Mouse (Mus musculus): ENCODE measurements at regions not wholly inside any gene's neighbourhood (a gene's known extent, or its start where the extent isn't known, plus 50 kb on each side); places are given as distances from the start of the nearest gene placed in this dataset.

DNA sequence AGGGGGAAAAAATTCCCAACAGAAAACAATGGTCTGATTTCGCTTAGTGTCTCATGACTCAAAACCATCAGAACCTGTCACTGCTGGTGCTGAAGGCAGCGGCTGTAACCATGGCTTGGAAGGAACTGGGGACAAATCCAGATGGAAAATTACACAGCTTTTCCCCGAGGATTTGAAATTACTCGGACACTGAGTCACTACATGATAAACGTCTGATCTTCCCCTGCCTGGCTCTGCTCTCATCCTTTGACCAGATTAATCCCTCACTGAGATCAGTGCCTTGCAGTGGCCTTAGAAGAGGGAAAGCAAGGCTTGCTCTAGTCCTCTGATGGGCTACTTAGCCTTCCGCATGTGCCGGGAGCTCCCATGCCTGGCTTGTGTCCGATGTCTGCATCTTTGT is 231.3 kb downstream of the Ajap1 start:
- H3K36me3 ChIP-seq (ENCODE audit: control insufficient read depth in 1 of 2, insufficient read depth in 2 of 2, low read length in 2 of 2), result no peaks in the 10 kb centered on the region
- no peak overlapping the region for H3K4me3 ChIP-seq (ENCODE audit: control insufficient read depth in 1 of 2, insufficient read depth in 1 of 2, low read depth in 2 of 2, low read length in 2 of 2)
- no peaks in the 10 kb centered on the region for H3K4me1 ChIP-seq (ENCODE audit: control insufficient read depth in 1 of 2, insufficient read depth in 2 of 2, low read length in 2 of 2)
- no peaks in the 10 kb centered on the region for H3K27me3 ChIP-seq (ENCODE audit: control insufficient read depth in 1 of 2, insufficient read depth in 2 of 2, low read length in 2 of 2)
- no peak overlapping the region for H3K9ac ChIP-seq (ENCODE audit: control insufficient read depth, low read depth, low read length, poor library complexity, severe bottlenecking)
- no peak for TF ChIP-seq E2F4 (IDR thresholded peaks at IDR 0.05; ENCODE audit: borderline replicate concordance, low read depth, low read length)
- TF ChIP-seq POLR2AphosphoS5 (IDR thresholded peaks at IDR 0.05; ENCODE audit: borderline replicate concordance, low read depth, low read length), result no peak
- TF ChIP-seq EP300 (IDR thresholded peaks at IDR 0.05; ENCODE audit: low read depth in 1 of 2, low read length in 2 of 2), result no peak
- no peak for TF ChIP-seq GATA1 (IDR thresholded peaks at IDR 0.05; ENCODE audit: low read depth, low read length)
- no peak for TF ChIP-seq CTCF (IDR thresholded peaks at IDR 0.05 in 2 of 3, conservative IDR thresholded peaks at IDR 0.05 in 1 of 3; ENCODE audit: control insufficient read depth in 1 of 3, insufficient read depth in 1 of 3, low read depth in 2 of 3, low read length in 3 of 3, poor library complexity in 1 of 3, severe bottlenecking in 1 of 3)
- TF ChIP-seq CHD2 (IDR thresholded peaks at IDR 0.05; ENCODE audit: low read length), result no peak
- H3K27ac ChIP-seq (ENCODE audit: control insufficient read depth, low read depth, low read length), result no peak overlapping the region
- DNase-seq (ENCODE audit: low read depth, low spot score), result no peak
- no peaks in the 10 kb centered on the region for H3K79me2 ChIP-seq (ENCODE audit: control insufficient read depth, insufficient read depth, low read length, poor library complexity)
- H3K9me3 ChIP-seq (replicated peaks; ENCODE audit: insufficient read depth, low read length), result no peaks in the 10 kb centered on the region

GRCm38 (mm10) chr4:153236680-153237079 is 245.9 kb downstream of the Ajap1 start:
- Histone ChIP-seq H3K79me2 (ENCODE audit: control insufficient read depth, insufficient read depth, low read length, poor library complexity) (no peaks in the 10 kb centered on the region), H3K9me3 (replicated peaks; ENCODE audit: insufficient read depth, low read length) (no peaks in the 10 kb centered on the region; the same call in 1 of the 2 replicates), H3K27ac (ENCODE audit: control insufficient read depth, low read depth, low read length) (no peak overlapping the region), H3K27me3 (ENCODE audit: control insufficient read depth in 1 of 2, insufficient read depth in 2 of 2, low read length in 2 of 2) (no peaks in the 10 kb centered on the region), H3K4me3 (ENCODE audit: control insufficient read depth in 1 of 2, insufficient read depth in 1 of 2, low read depth in 2 of 2, low read length in 2 of 2) (no peak overlapping the region), H3K4me1 (ENCODE audit: control insufficient read depth in 1 of 2, insufficient read depth in 2 of 2, low read length in 2 of 2) (no peaks in the 10 kb centered on the region), H3K36me3 (ENCODE audit: control insufficient read depth in 1 of 2, insufficient read depth in 2 of 2, low read length in 2 of 2) (no peaks in the 10 kb centered on the region), H3K9ac (ENCODE audit: control insufficient read depth, low read depth, low read length, poor library complexity, severe bottlenecking) (no peak overlapping the region)
- no peak for TF ChIP-seq ELF1 (IDR thresholded peaks at IDR 0.05; ENCODE audit: low read depth, low read length)
- TF ChIP-seq USF2 (IDR thresholded peaks at IDR 0.05; ENCODE audit: borderline replicate concordance in 1 of 2, insufficient read depth in 1 of 2, low read depth in 1 of 2, low read length in 2 of 2), result no peak
- no peak for TF ChIP-seq MAX (IDR thresholded peaks at IDR 0.05; ENCODE audit: low read length)
- no peak for TF ChIP-seq GATA1 (IDR thresholded peaks at IDR 0.05; ENCODE audit: low read depth, low read length)
- TF ChIP-seq SIN3A (IDR thresholded peaks at IDR 0.05; ENCODE audit: low read length), result no peak
- TF ChIP-seq UBTF (IDR thresholded peaks at IDR 0.05; ENCODE audit: borderline replicate concordance, insufficient read depth, low read depth, low read length), result no peak
- no peak for TF ChIP-seq SMC3 (IDR thresholded peaks at IDR 0.05; ENCODE audit: low read depth, low read length)
- TF ChIP-seq TCF12 (IDR thresholded peaks at IDR 0.05; ENCODE audit: low read depth, low read length), result no peak
- TF ChIP-seq POLR2AphosphoS2 (IDR thresholded peaks at IDR 0.05; ENCODE audit: low read length), result no peak
- no peak for TF ChIP-seq USF1 (IDR thresholded peaks at IDR 0.05; ENCODE audit: low read depth, low read length)
- TF ChIP-seq ZNF384 (IDR thresholded peaks at IDR 0.05; ENCODE audit: low read depth, low read length), result no peak
- no peak for TF ChIP-seq MYB (IDR thresholded peaks at IDR 0.05; ENCODE audit: low read depth, low read length)
- no peak for TF ChIP-seq POLR2AphosphoS5 (IDR thresholded peaks at IDR 0.05; ENCODE audit: borderline replicate concordance, low read depth, low read length)
- no peak for TF ChIP-seq CHD2 (IDR thresholded peaks at IDR 0.05; ENCODE audit: low read length)
- no peak for TF ChIP-seq KAT2A (conservative IDR thresholded peaks at IDR 0.05; ENCODE audit: low read depth, low read length)
- TF ChIP-seq JUND (IDR thresholded peaks at IDR 0.05; ENCODE audit: low read depth, low read length), result no peak
- TF ChIP-seq GABPA (IDR thresholded peaks at IDR 0.05; ENCODE audit: low read depth, low read length), result no peak
- no peak for DNase-seq (ENCODE audit: low read depth, low spot score)
